Mouse (Mus musculus) lung, postnatal 0 days (tissue): ENCODE data around the gene Ankrd44. TPM values are rescaled to one million over a fixed set of nuclear protein-coding genes. Genes with fewer than 3 reads are reported as not detected.

Experiments used
- ATAC-seq: fragments of 200-750 bp; cut with Nextera tagmentation; 2 replicates; pipeline ENCODE4 v1.8.0; 2017; ENCODE audit warnings: moderate library complexity
- DNase-seq: peaks from one replicate; pipeline ENCODE4 v3.0.0-alpha.2; 2016; ENCODE audit warnings: low spot score
- H3K27ac ChIP-seq: fragments of 300-500 bp; sonication (generic); 2 replicates; pipeline ENCODE4 v1.5.1; 2014; ENCODE audit warnings: antibody characterized with exemption, mild to moderate bottlenecking, low read length, mixed read lengths
- H3K27me3 ChIP-seq: fragments of 300-500 bp; sonication (generic); replicated peaks from 2 replicates; pipeline ENCODE4 v1.6.1; 2014; ENCODE audit warnings: low read length, mixed read lengths; ENCODE audit not compliant: insufficient read depth
- H3K36me3 ChIP-seq: fragments of 300-500 bp; sonication (generic); 2 replicates; pipeline ENCODE4 v1.6.1; 2014; ENCODE audit warnings: low read length, mixed read lengths; ENCODE audit not compliant: insufficient read depth
- H3K4me1 ChIP-seq: fragments of 300-500 bp; sonication (generic); 2 replicates; pipeline ENCODE4 v1.6.1; 2014; ENCODE audit warnings: antibody characterized with exemption, low read depth, low read length, mixed read lengths; ENCODE audit not compliant: insufficient read depth
- H3K4me2 ChIP-seq: fragments of 300-500 bp; sonication (generic); replicated peaks from 2 replicates; pipeline ENCODE4 v1.6.1; 2014; ENCODE audit warnings: low read depth, mild to moderate bottlenecking, low read length, moderate library complexity, mixed read lengths
- H3K4me3 ChIP-seq: fragments of 300-500 bp; sonication (generic); 2 replicates; pipeline ENCODE4 v1.5.1; 2014; ENCODE audit warnings: low read depth, low read length
- H3K9ac ChIP-seq: fragments of 300-500 bp; sonication (generic); replicated peaks from 2 replicates; pipeline ENCODE4 v1.6.1; 2014; ENCODE audit warnings: low read depth, mild to moderate bottlenecking
- H3K9me3 ChIP-seq: fragments of 300-500 bp; sonication (generic); 2 replicates; pipeline ENCODE4 v1.6.1; 2016; ENCODE audit warnings: low read length, mixed read lengths
- CTCF ChIP-seq: IDR thresholded peaks from 2 replicates; pipeline ENCODE4 v1.5.1; 2016; ENCODE audit warnings: antibody characterized with exemption, mild to moderate bottlenecking
- EP300 ChIP-seq: IDR thresholded peaks from 2 replicates; pipeline ENCODE4 v1.6.1; 2016; ENCODE audit warnings: antibody characterized with exemption, mild to moderate bottlenecking, control low read depth
- WGBS: fragments of 180-500 bp; shearing (Covaris S2); extraction: QIAGEN DNeasy Blood & Tissue Kit; methylation state at CpG from one replicate; pipeline ENCODE4 v1.1.7; 2014; 5-methylcytosine and 5-hydroxymethylcytosine counted together
- polyA plus RNA-seq: library from polyadenylated mRNA; unstranded; fragments of >200 nt; fragmentation: Nextera tagmentation; extraction: Ambion mirVana; gene quantifications from 2 replicates; pipeline ENCODE4 v1.2.1, GENCODE M21; 2015

Gene Ankrd44
- polyA plus RNA-seq, 1 experiment from 2014 or later: 16.5 TPM

GRCm38 (mm10) chr1:54808401-54809097, 117.6 kb downstream of the Ankrd44 start:
- Histone ChIP-seq H3K4me2 (no peak overlapping the region), H3K4me1 (no peaks in the 10 kb centered on the region), H3K9ac (no peak overlapping the region), H3K27ac (no peak overlapping the region), H3K27me3 (no peaks in the 10 kb centered on the region), H3K36me3 (no peaks in the 10 kb centered on the region), H3K9me3 (no peaks in the 10 kb centered on the region), H3K4me3 (no peak overlapping the region)
- 85% methylated on average over 4 of the region's 4 CpGs for WGBS
- DNase-seq (no peak), ATAC-seq (no peak)
- TF ChIP-seq EP300 (no peak), CTCF (no peak)

- Histone ChIP-seq H3K9ac (no peak overlapping the region), H3K9me3 (no peaks in the 10 kb centered on the region), H3K36me3 (no peaks in the 10 kb centered on the region), H3K4me1 (no peaks in the 10 kb centered on the region), H3K4me2 (no peak overlapping the region), H3K4me3 (no peak overlapping the region), H3K27ac (no peak overlapping the region), H3K27me3 (no peaks in the 10 kb centered on the region)
- ATAC-seq (no peak), DNase-seq (no peak)
- TF ChIP-seq EP300: no peak
- TF ChIP-seq CTCF: no peak
- WGBS: 82% methylated on average over 3 of the region's 3 CpGs
These were observed 118.4 kb downstream of the Ankrd44 start for GRCm38 (mm10) chr1:54807832-54808231.

- no peak overlapping the region for H3K4me3 ChIP-seq
- no peak overlapping the region for H3K4me2 ChIP-seq
- H3K27me3 ChIP-seq: no peaks in the 10 kb centered on the region
- WGBS: 82% methylated on average over 2 of the region's 2 CpGs
- no peak for ATAC-seq
- no peaks in the 10 kb centered on the region for H3K36me3 ChIP-seq
- H3K9ac ChIP-seq: no peak overlapping the region
- TF ChIP-seq CTCF (no peak), EP300 (no peak)
- no peak for DNase-seq
- no peaks in the 10 kb centered on the region; the same call in 1 of the 2 replicates for H3K4me1 ChIP-seq
- H3K27ac ChIP-seq: no peak overlapping the region
- no peaks in the 10 kb centered on the region for H3K9me3 ChIP-seq
These were observed 119.9 kb downstream of the Ankrd44 start for GRCm38 (mm10) chr1:54806116-54806850.

DNA sequence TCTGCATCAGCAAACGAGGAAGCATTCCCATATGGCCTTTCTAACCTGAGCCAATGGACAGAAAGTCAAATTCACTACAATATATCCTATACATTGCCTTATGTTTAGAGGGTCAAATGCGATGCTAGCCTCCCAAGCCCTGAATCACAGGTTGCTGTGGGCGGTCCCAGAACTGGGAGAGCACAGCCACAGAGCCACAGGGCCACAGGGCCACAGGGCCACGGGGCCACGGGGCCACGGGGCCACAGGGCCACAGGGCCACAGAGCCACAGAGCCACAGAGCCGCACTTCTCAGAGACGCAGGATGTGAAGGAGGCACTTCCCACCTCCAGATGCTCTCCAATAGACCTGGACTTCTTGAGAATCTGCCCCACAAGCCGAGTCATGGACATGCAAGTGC, 121.8 kb downstream of the Ankrd44 start:
- 91% methylated on average over 9 of the region's 9 CpGs for WGBS

GRCm38 (mm10) chr1:54802703-54803102, 123.5 kb downstream of the Ankrd44 start:
- no peak for TF ChIP-seq EP300
- TF ChIP-seq CTCF: no peak
- H3K27ac ChIP-seq: no peak overlapping the region
- no peak for ATAC-seq

More for the DNA sequence above, 121.8 kb downstream of the Ankrd44 start:
- Histone ChIP-seq H3K27me3 (no peaks in the 10 kb centered on the region), H3K36me3 (no peaks in the 10 kb centered on the region), H3K27ac (no peak overlapping the region), H3K9ac (no peak overlapping the region), H3K4me1 (peaks cover 4% of the 10 kb centered on the region; the same call in 1 of the 2 replicates), H3K9me3 (no peaks in the 10 kb centered on the region), H3K4me2 (no peak overlapping the region), H3K4me3 (no peak overlapping the region)
- ATAC-seq: no peak
- TF ChIP-seq EP300 (no peak), CTCF (no peak)
- DNase-seq: no peak

DNA sequence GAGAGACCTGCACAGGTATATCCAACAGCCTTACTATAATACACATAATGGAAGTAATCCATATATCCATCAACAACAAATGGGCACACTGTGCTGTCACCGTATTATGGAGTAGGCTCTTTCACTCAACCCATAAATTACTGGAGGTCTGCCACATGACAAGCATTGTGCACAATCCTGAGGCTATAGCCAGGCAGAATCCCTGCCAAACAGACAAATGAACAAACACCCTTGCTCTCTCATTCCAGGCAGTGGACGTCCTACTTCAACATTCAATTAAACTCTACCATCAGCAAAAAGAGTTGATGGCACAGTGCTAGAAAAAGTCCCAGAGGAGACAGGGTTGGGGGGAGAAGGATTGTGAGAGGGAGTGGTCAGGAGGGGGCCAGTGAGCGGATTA, 124.9 kb downstream of the Ankrd44 start:
- 52% methylated on average over 2 of the region's 3 CpGs for WGBS
- Histone ChIP-seq H3K9me3 (no peaks in the 10 kb centered on the region), H3K4me3 (no peak overlapping the region), H3K27ac (no peak overlapping the region), H3K4me2 (no peak overlapping the region), H3K4me1 (peaks cover 4% of the 10 kb centered on the region; the same call in 1 of the 2 replicates), H3K36me3 (no peaks in the 10 kb centered on the region), H3K9ac (no peak overlapping the region), H3K27me3 (no peaks in the 10 kb centered on the region)
- DNase-seq: no peak
- TF ChIP-seq CTCF (no peak), EP300 (no peak)
- ATAC-seq: no peak

More at GRCm38 (mm10) chr1:54802703-54803102, 123.5 kb downstream of the Ankrd44 start:
- Histone ChIP-seq H3K9me3 (no peaks in the 10 kb centered on the region), H3K9ac (no peak overlapping the region), H3K4me1 (peaks cover 4% of the 10 kb centered on the region; the same call in 1 of the 2 replicates), H3K36me3 (no peaks in the 10 kb centered on the region), H3K4me3 (no peak overlapping the region), H3K4me2 (no peak overlapping the region), H3K27me3 (no peaks in the 10 kb centered on the region)
- DNase-seq: no peak
- 65% methylated on average over 11 of the region's 11 CpGs for WGBS
